Mouse (Mus musculus): ENCODE measurements around the gene Nek6.

Gene Nek6

GRCm38 (mm10) chr2:38511487-38512307 lies at the start of gene Nek6:
Nek6 (plus strand) TSS chr2:38511643.
- DNase-seq (ENCODE audit: low spot score) = peak; percentile 80

- no peak for DNase-seq (ENCODE audit: low spot score)
Observed at GRCm38 (mm10) chr2:38462323-38462722, 49.1 kb upstream of the Nek6 start.

- DNase-seq (ENCODE audit: low spot score) = no peak
Observed at GRCm38 (mm10) chr2:38468845-38469244, 42.6 kb upstream of the Nek6 start.

GRCm38 (mm10) chr2:38471745-38472144 lies 39.7 kb upstream of the Nek6 start:
- DNase-seq (ENCODE audit: low spot score) = no peak

GRCm38 (mm10) chr2:38472829-38473228 lies 38.6 kb upstream of the Nek6 start:
- DNase-seq (ENCODE audit: low spot score) = no peak

GRCm38 (mm10) chr2:38476871-38477496 lies 34.5 kb upstream of the Nek6 start:
- DNase-seq (ENCODE audit: low spot score) = no peak

GRCm38 (mm10) chr2:38477497-38477873 lies 34.0 kb upstream of the Nek6 start:
- DNase-seq (ENCODE audit: low spot score) = no peak

GRCm38 (mm10) chr2:38478683-38479082 lies 32.8 kb upstream of the Nek6 start:
- DNase-seq (ENCODE audit: low spot score) = no peak

- DNase-seq (ENCODE audit: low spot score) = no peak
Observed at GRCm38 (mm10) chr2:38479541-38479940, 31.9 kb upstream of the Nek6 start.

GRCm38 (mm10) chr2:38481166-38481778 lies 30.2 kb upstream of the Nek6 start:
- no peak for DNase-seq (ENCODE audit: low spot score)

- DNase-seq (ENCODE audit: low spot score) = no peak
Observed at GRCm38 (mm10) chr2:38482122-38482521, 29.3 kb upstream of the Nek6 start.

GRCm38 (mm10) chr2:38483058-38483704 lies 28.3 kb upstream of the Nek6 start:
- DNase-seq (ENCODE audit: low spot score) = no peak

GRCm38 (mm10) chr2:38484556-38484955 lies 26.9 kb upstream of the Nek6 start:
- DNase-seq (ENCODE audit: low spot score) = no peak

- DNase-seq (ENCODE audit: low spot score) = no peak
Observed at GRCm38 (mm10) chr2:38485409-38485808, 26.0 kb upstream of the Nek6 start.

- DNase-seq (ENCODE audit: low spot score) = no peak
Observed at GRCm38 (mm10) chr2:38485957-38486931, 25.2 kb upstream of the Nek6 start.

- DNase-seq (ENCODE audit: low spot score) = no peak
Observed at GRCm38 (mm10) chr2:38497594-38497993, 13.8 kb upstream of the Nek6 start.

GRCm38 (mm10) chr2:38501606-38502005 lies 9.8 kb upstream of the Nek6 start:
- no peak for DNase-seq (ENCODE audit: low spot score)

- no peak for DNase-seq (ENCODE audit: low spot score)
Observed at GRCm38 (mm10) chr2:38502123-38502522, 9.3 kb upstream of the Nek6 start.

- DNase-seq (ENCODE audit: low spot score) = no peak
Observed at GRCm38 (mm10) chr2:38502747-38503146, 8.7 kb upstream of the Nek6 start.

GRCm38 (mm10) chr2:38504311-38504710 lies 7.1 kb upstream of the Nek6 start:
- DNase-seq (ENCODE audit: low spot score) = no peak

- DNase-seq (ENCODE audit: low spot score) = no peak
Observed at GRCm38 (mm10) chr2:38507181-38507580, 4.3 kb upstream of the Nek6 start.

All from embryo, embryonic 10.5 days (tissue).